Mouse (Mus musculus) megakaryocyte, embryonic 14.5 days (primary cell): ENCODE data around the gene Fbxo27. TPM values are rescaled to one million over a fixed set of nuclear protein-coding genes. Genes with fewer than 3 reads are reported as not detected.
"Not testable (repeated sequence)": the region's sequence is repeated elsewhere in the genome, so short reads cannot be mapped to it uniquely, and the experiment has no call there.

Source experiments
- H3K27me3 ChIP-seq: replicated peaks from 2 replicates; pipeline ENCODE3; 2012; ENCODE audit warnings: inconsistent platforms
- H3K36me3 ChIP-seq: replicated peaks from 2 replicates; pipeline ENCODE3; 2012; ENCODE audit warnings: low read length, inconsistent platforms, mixed read lengths
- H3K4me1 ChIP-seq: 2 replicates; pipeline ENCODE4 v1.6.1; 2012; ENCODE audit warnings: inconsistent platforms
- H3K4me3 ChIP-seq: replicated peaks from 2 replicates; pipeline ENCODE3; 2012; ENCODE audit warnings: moderate library complexity, mild to moderate bottlenecking, inconsistent platforms
- H3K9me3 ChIP-seq: 2 replicates; pipeline ENCODE4 v1.6.1; 2012; ENCODE audit warnings: inconsistent platforms
- FLI1 ChIP-seq: IDR thresholded peaks from 2 replicates; pipeline ENCODE4 v1.6.1; 2012; ENCODE audit warnings: low read length, inconsistent platforms, mixed read lengths
- GATA1 ChIP-seq: IDR thresholded peaks from 3 replicates; pipeline ENCODE4 v1.6.1; 2012; ENCODE audit warnings: mixed read lengths, low read length, inconsistent platforms, borderline replicate concordance
- polyA plus RNA-seq: library from polyadenylated mRNA; stranded (reverse); fragments of >175 nt; gene quantifications from 2 replicates; pipeline ENCODE4 v1.2.3, GENCODE M21; 2012; ENCODE audit warnings: low replicate concordance; ENCODE audit not compliant: insufficient read depth

Gene Fbxo27
- polyA plus RNA-seq, 1 experiment, result not detected

DNA sequence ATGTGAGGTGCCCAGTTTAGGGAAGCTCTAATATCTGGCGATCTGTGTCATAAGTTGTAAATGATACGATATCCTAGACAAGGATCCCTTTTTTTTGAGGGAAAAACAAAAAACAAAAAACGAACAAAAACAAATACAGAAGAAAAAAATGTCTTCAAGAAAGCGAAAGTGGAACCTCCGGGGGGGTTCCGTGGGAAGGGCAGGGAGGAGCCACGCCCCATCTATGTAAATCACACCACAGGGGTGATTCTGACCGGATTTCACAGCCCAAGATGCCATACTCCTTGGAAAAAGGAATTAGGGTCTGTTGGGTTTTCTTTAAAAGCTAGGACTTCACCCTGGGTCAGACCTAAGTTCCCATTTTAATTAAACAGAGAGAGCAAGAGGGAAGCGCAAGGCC lies 17.7 kb upstream of the Fbxo27 start:
- Histone ChIP-seq H3K4me1 (peaks cover 6% of the 10 kb centered on the region), H3K27me3 (peaks cover 4% of the 10 kb centered on the region), H3K4me3 (peak overlapping the region; percentile 15), H3K9me3 (0 out of 2 replicates have a peak, but pooled peaks cover 7% of the 10 kb centered on the region), H3K36me3 (no peaks in the 10 kb centered on the region)
- TF ChIP-seq GATA1 (no peak), FLI1 (no peak)

- no peaks in the 10 kb centered on the region for H3K36me3 ChIP-seq
- H3K4me1 ChIP-seq, result peaks cover 6% of the 10 kb centered on the region
- no peak overlapping the region for H3K4me3 ChIP-seq
- H3K9me3 ChIP-seq, result 0 out of 2 replicates have a peak, but pooled peaks cover 7% of the 10 kb centered on the region
- H3K27me3 ChIP-seq, result peaks cover 4% of the 10 kb centered on the region
- TF ChIP-seq GATA1 (no peak), FLI1 (no peak)
Observed at GRCm38 (mm10) chr7:28675746-28676145, 16.9 kb upstream of the Fbxo27 start.

GRCm38 (mm10) chr7:28676811-28677541 lies 15.7 kb upstream of the Fbxo27 start:
- Histone ChIP-seq H3K9me3 (0 out of 2 replicates have a peak, but pooled peaks cover 7% of the 10 kb centered on the region), H3K27me3 (peaks cover 4% of the 10 kb centered on the region), H3K4me3 (no peak overlapping the region), H3K36me3 (no peaks in the 10 kb centered on the region), H3K4me1 (no peaks in the 10 kb centered on the region)
- TF ChIP-seq FLI1, result no peak
- TF ChIP-seq GATA1, result no peak

- no peak overlapping the region for H3K4me3 ChIP-seq
- H3K4me1 ChIP-seq, result no peaks in the 10 kb centered on the region
- peaks cover 4% of the 10 kb centered on the region for H3K27me3 ChIP-seq
- TF ChIP-seq FLI1 (no peak), GATA1 (no peak)
- H3K9me3 ChIP-seq, result 0 out of 2 replicates have a peak, but pooled peaks cover 2% of the 10 kb centered on the region
- H3K36me3 ChIP-seq, result no peaks in the 10 kb centered on the region
Observed at GRCm38 (mm10) chr7:28677624-28678023, 15.0 kb upstream of the Fbxo27 start.

DNA sequence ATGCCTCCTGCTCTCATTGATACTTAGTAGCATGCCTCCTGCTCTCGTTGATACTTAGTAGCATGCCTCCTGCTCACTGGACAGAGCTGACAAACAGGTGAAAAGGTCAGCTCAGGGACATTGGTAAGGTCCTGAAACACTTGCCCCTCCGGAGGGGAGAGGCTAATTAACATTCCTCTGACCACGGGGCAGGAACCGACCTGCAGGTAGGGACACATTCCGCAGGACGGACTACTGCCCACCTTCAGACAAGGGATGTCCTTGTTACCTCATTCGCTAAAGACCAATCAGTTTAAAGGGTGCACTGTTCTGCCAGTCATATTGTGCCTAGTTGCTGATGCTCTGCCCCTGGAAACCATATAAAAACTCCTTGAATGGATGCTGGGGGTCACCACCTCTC lies 1.6 kb upstream of the Fbxo27 start:
- H3K4me3 ChIP-seq, result no peak overlapping the region
- H3K4me1 ChIP-seq, result peaks cover 18% of the 10 kb centered on the region
- TF ChIP-seq FLI1, result no peak
- no peak for TF ChIP-seq GATA1
- H3K36me3 ChIP-seq, result no peaks in the 10 kb centered on the region
- peaks cover 18% of the 10 kb centered on the region for H3K9me3 ChIP-seq
- peaks cover 36% of the 10 kb centered on the region for H3K27me3 ChIP-seq

- H3K4me1 ChIP-seq, result peaks cover 18% of the 10 kb centered on the region
- no peak for TF ChIP-seq FLI1
- no peak for TF ChIP-seq GATA1
- H3K9me3 ChIP-seq, result peaks cover 33% of the 10 kb centered on the region
- H3K27me3 ChIP-seq, result peaks cover 42% of the 10 kb centered on the region
- H3K36me3 ChIP-seq, result no peaks in the 10 kb centered on the region
- H3K4me3 ChIP-seq, result peak overlapping the region; percentile 85
Observed at GRCm38 (mm10) chr7:28693321-28693966, 795 bp downstream of the Fbxo27 start.

- H3K4me3 ChIP-seq, result peak overlapping the region; percentile 38
- no peak for TF ChIP-seq FLI1
- TF ChIP-seq GATA1, result no peak
- peaks cover 18% of the 10 kb centered on the region for H3K4me1 ChIP-seq
- peaks cover 37% of the 10 kb centered on the region for H3K9me3 ChIP-seq
- no peaks in the 10 kb centered on the region for H3K36me3 ChIP-seq
- peaks cover 46% of the 10 kb centered on the region for H3K27me3 ChIP-seq
Observed at GRCm38 (mm10) chr7:28694423-28694822, 1.8 kb downstream of the Fbxo27 start.

DNA sequence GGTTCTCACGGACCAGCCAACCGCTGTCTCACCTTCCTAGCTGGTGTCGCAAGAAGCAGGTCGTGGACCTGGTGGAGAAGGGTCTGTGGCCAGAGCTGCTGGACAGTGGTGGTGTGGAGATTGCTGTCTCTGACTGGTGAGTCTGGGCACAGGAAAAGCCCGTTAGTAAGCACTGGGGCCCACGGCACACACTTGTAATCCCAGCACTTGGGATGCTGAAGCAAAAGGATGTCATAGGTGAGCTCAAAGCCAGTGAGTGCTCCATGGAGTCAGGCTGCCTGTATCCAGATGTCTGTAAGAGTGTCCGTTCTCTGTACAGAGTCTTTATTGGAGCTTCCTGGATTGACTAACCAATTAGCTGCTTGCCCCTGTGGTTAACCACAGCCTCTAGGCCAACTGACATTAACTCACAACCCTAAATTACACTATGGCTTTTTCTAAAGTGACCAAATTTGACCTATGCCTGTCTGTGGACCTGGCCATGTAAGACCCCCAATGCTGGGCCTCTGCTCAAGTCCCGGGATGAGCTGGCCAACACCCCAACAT lies 2.4 kb downstream of the Fbxo27 start:
- peaks cover 39% of the 10 kb centered on the region for H3K9me3 ChIP-seq
- peak overlapping the region; percentile 64 for H3K4me3 ChIP-seq
- H3K27me3 ChIP-seq, result peaks cover 45% of the 10 kb centered on the region
- H3K36me3 ChIP-seq, result no peaks in the 10 kb centered on the region
- peaks cover 18% of the 10 kb centered on the region for H3K4me1 ChIP-seq
- no peak for TF ChIP-seq FLI1
- TF ChIP-seq GATA1, result no peak

DNA sequence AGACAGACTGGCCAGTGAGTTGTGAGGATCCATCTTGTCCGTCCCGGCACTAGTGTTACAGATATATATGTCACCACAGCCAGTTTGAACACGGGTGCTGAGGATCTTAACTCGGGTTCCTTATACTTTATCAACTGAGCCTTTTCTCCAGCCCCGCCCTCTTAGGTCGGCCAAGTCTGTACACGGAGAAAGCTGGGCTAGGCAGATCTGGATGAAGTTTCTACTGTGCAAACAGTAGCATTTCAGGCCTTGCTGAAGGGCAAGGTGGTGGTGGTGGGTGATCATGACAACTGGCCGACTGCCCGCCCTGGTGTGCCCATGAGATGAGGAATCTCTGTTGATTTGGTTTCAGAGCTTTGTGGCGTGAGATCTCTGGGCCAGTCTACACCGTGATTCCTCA lies 4.6 kb downstream of the Fbxo27 start:
- peaks cover 37% of the 10 kb centered on the region for H3K27me3 ChIP-seq
- peaks cover 18% of the 10 kb centered on the region for H3K4me1 ChIP-seq
- no peak for TF ChIP-seq GATA1
- no peak for TF ChIP-seq FLI1
- H3K4me3 ChIP-seq, result no peak overlapping the region
- H3K9me3 ChIP-seq, result peaks cover 47% of the 10 kb centered on the region
- H3K36me3 ChIP-seq, result no peaks in the 10 kb centered on the region

DNA sequence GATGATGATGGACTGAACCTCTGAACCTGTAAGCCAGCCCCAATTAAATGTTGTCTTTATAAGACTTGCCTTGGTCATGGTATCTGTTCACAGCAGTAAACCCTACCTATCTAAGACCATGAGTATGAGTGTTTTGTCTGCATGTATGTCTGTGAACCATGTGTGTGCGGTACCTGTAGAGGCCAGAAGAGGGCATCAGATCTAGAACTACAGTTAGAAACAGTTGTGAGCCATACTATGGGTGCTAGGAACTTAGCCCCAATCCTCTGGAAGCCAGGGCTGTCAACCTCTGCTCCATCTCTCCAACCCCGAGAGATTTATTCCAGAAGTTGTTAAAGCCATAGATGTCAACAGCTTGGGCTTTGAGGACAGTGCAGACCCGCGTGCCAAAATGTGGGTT lies 7.6 kb downstream of the Fbxo27 start:
- Histone ChIP-seq H3K9me3 (peaks cover 29% of the 10 kb centered on the region), H3K36me3 (no peaks in the 10 kb centered on the region), H3K27me3 (peaks cover 17% of the 10 kb centered on the region), H3K4me3 (no peak overlapping the region), H3K4me1 (peaks cover 2% of the 10 kb centered on the region)
- TF ChIP-seq FLI1 (no peak), GATA1 (no peak)

DNA sequence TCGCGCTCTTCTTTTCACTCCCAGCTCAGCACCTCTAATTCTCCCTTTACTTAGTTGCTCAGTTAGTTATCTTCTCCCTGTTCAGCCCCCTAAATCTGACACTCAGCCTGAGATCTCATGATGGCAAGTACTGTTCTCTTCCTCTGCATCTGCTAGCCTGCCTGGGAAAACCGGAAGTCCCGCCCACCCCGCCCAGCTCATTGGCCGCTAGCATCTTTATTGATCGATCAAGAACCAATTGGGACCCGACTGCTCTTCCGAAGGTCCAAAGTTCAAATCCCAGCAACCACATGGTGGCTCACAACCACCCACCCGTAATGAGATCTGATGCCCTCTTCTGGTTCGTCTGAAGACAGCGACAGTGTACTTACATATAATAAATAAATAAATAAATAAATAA lies 8.7 kb downstream of the Fbxo27 start:
- not testable (repeated sequence) for H3K36me3 ChIP-seq, H3K4me1 ChIP-seq, H3K4me3 ChIP-seq
- H3K9me3 ChIP-seq, result peaks cover 28% of the 10 kb centered on the region
- H3K27me3 ChIP-seq, result peaks cover 15% of the 10 kb centered on the region
